Mouse (Mus musculus) megakaryocyte, embryonic 14.5 days (primary cell): ENCODE data around the gene Edem1.

Experiments
- FLI1 ChIP-seq: IDR thresholded peaks from 2 replicates; pipeline ENCODE4 v1.6.1; 2012; ENCODE audit warnings: low read length, inconsistent platforms, mixed read lengths
- GATA1 ChIP-seq: IDR thresholded peaks from 3 replicates; pipeline ENCODE4 v1.6.1; 2012; ENCODE audit warnings: mixed read lengths, low read length, inconsistent platforms, borderline replicate concordance

DNA sequence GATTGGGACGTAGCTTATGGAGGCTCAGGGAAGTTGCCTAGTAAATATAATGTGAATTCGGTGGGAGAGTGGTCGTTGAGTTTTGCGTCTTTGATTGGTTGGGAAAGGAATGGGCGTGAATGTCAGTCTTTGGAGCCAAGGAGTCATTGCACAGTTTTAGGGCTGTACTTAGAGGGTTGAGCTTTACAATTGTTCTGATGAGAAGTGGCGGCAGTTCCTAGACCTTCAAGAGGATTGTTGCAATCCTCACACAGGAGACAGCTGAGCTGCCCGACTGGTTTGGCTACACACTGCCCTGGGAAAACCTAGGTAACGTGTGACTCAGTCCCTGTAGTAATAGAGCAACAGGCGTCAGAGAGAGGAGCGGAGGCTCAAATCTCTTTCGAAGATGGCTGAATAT is 44.4 kb upstream of the Edem1 start:
- no peak for TF ChIP-seq FLI1
- no peak for TF ChIP-seq GATA1
